Mouse (Mus musculus) ES-Bruce4 (cell line): Measurements from ENCODE around the gene Mvp.
A peak's percentile ranks its signal among the peaks of the same experiment; 100 is the strongest.

Experiments
- CTCF ChIP-seq: IDR thresholded peaks from one replicate; pipeline ENCODE4 v1.8.1; 2011; ENCODE audit warnings: low read depth, low read length
- POLR2A ChIP-seq: IDR thresholded peaks from one replicate; pipeline ENCODE4 v1.8.1; 2011; ENCODE audit warnings: low read length; ENCODE audit not compliant: insufficient read depth

GRCm38 (mm10) chr7:126946530-126946929 is 67.9 kb downstream of the Mvp start:
- TF ChIP-seq POLR2A (no peak), CTCF (peak; percentile 80)
